12 mouse cellular contexts compared by ENCODE assay signal in the genomic region with DNA sequence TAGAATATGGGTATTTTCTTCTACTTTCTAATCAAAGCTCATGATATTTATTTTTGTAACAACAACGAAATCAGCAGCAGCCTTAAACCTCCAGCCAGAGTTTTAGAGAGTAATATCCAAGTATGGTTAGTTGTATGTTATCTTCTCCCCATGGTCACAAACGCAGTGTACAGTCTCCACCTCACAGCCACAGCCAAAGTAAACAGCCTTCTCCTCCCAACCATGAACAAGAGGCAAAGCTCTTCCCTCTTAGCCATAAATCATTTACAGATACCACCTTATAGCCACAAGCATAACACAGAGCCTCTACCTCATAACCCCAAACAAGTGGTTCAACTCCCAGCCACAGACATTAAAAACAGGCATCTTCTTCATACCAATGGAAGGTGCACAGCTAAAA.
"Had no signal": no experiment of that assay in that cellular context is flagged by ENCODE, and none has a peak within 500 bp of the region (broad histone marks: within the 10 kb centered on the region; RNA-seq: fewer than 3 reads in every experiment).

No protein-coding gene starts in this region.

- DNase-seq: lung, embryonic 14.5 days; lung, postnatal 10 days; lung, postnatal 4 days; retina, postnatal 1 day; thymus, postnatal 4 days had no signal

- H3K27ac ChIP-seq: intestine, embryonic 15.5 days; limb, embryonic 15.5 days; liver, embryonic 12.5 days; midbrain, embryonic 12.5 days; neural tube, embryonic 13.5 days; stomach, postnatal 0 days had no signal

- H3K4me2 ChIP-seq: intestine, embryonic 15.5 days; limb, embryonic 15.5 days; liver, embryonic 12.5 days; lung, embryonic 14.5 days; midbrain, embryonic 12.5 days; neural tube, embryonic 13.5 days had no signal

- ATAC-seq: intestine, embryonic 15.5 days; liver, embryonic 12.5 days; midbrain, embryonic 16.5 days had no signal

- H3K4me3 ChIP-seq: intestine, embryonic 15.5 days; limb, embryonic 15.5 days; liver, embryonic 12.5 days; midbrain, embryonic 12.5 days; neural tube, embryonic 13.5 days had no signal

- H3K4me1 ChIP-seq: intestine, embryonic 15.5 days; limb, embryonic 15.5 days; liver, embryonic 12.5 days; midbrain, embryonic 12.5 days; neural tube, embryonic 13.5 days had no signal

- H3K9ac ChIP-seq: intestine, embryonic 15.5 days; limb, embryonic 15.5 days; liver, embryonic 12.5 days; lung, embryonic 14.5 days; midbrain, embryonic 12.5 days; neural tube, embryonic 13.5 days had no signal

- H3K9me3 ChIP-seq: intestine, embryonic 15.5 days; limb, embryonic 15.5 days; liver, embryonic 12.5 days; midbrain, embryonic 12.5 days; neural tube, embryonic 13.5 days had no signal

- H3K36me3 ChIP-seq: intestine, embryonic 15.5 days; limb, embryonic 15.5 days; liver, embryonic 12.5 days; midbrain, embryonic 12.5 days; neural tube, embryonic 13.5 days had no signal

- H3K27me3 ChIP-seq: intestine, embryonic 15.5 days; limb, embryonic 15.5 days; liver, embryonic 12.5 days; midbrain, embryonic 12.5 days; neural tube, embryonic 13.5 days had no signal
